Mouse (Mus musculus) cerebellum, adult 18-20 months (tissue): ENCODE measurements around the gene Lhfpl2.

Experiments used
- DNase-seq, 2 experiments: peaks; one replicate each; pipeline ENCODE4 v3.0.0; 2021

Gene Lhfpl2

DNA sequence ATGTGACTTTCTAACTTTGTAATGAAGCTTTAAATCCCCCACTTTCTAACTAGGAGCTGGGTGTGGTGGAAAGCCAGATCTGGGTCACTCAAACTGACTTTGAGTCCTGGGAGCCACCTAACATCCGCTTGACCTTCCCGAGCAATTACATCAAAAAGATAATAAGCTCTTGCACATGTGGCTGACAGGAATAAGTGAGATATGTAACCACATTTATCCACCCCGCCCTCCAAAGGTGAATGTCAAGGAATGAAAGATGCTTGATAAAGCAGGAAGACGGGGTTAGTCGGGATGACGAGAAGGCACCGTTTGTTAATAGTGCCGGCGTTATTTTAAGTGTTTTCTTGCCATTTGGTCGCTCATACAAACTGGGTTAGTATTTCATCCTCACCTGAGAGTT lies 41.5 kb downstream of the Lhfpl2 start:
- DNase-seq: no peak

DNA sequence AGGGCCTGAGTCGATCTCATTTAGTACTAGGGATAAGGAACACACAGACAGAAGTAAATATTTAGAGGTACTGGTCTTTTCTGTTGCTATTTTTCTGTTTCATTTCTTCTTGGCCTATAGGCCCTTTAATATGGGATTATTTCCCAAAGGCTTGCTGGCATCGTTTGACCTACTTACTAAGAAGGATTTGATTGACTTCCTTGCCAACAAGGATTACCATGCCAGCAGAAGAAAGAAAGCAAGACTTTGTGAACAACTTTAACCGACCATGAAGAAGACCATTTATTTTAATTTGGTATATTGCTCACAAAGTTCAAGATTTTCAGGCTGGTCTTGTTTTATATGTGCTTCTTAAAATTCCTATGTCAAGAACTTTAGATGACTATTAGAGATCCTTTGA lies 42.8 kb downstream of the Lhfpl2 start:
- DNase-seq: no peak

DNA sequence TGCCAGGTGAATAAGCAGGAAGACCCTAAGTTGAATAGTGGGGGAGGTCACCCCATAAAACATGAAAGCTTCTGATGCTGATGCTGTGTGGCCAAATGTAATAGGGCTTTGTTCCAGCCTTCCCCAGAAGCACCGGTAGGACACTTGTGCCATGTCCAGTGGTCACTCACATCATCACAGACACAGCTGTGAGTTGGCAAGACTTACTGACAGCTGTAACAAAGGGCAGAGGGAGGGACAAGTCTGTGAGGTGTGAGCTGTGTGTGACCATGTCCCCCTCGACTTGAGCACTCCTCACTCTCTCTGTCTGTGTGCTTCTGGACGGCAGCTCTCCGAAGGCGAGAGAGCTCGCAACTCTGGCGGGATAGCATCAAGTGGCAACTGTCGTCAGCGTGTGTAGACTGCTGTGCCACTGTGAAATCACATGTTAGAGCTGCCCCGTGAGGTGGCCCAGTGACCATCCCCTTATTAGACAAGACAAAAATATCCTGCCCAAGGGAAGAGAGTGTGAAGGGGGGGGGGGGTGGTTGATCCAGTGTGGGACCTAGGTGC lies 43.5 kb downstream of the Lhfpl2 start:
- no peak for DNase-seq

DNA sequence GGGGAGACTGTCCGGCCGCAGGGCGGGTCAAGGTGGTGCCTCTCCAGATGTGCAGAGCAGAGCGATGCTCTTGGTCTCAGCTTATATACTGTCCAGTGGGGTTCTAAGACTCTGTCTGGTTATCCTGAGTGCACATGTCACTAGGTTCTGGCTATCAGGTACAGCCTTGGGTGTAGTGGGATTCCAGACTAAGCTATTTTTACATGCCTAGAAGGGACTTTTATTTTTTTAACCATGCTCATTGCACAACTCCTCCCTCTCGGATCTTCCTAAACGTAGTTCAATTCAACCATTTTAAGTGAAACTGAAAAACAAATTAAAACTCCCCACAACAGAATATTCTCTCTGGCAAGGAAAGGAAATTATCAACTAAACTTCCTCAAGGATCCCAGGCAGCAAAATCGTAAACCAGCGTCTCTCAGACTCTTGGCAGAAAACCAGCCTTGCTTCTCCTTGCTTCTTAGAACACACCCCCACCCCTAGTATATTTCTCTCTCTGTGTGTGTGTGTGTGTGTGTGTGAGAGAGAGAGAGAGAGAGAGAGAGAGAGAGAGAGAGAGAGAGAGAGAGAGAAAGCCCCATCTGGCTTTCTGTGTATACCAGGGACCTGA lies 47.4 kb downstream of the Lhfpl2 start:
- no peak for DNase-seq

DNA sequence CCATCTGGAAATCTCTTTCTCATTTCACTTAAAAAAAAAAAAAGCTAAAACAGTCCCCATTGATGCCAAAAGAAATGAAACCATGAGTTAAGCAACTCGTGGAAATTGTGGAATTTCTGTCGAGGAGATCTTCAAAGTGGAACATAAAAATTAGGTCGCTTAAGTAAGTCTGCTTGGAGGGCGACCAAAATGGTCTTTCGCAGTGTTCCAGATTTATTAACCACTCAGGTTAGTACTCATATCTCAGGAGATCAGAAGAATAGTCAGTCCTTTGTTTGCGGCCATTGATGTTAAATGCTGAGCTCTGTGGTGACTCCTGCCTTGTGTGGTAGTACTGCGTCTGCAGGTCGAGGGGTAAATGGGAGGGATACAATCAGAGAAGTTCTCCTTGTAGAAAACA lies 48.8 kb downstream of the Lhfpl2 start:
- no peak for DNase-seq

DNA sequence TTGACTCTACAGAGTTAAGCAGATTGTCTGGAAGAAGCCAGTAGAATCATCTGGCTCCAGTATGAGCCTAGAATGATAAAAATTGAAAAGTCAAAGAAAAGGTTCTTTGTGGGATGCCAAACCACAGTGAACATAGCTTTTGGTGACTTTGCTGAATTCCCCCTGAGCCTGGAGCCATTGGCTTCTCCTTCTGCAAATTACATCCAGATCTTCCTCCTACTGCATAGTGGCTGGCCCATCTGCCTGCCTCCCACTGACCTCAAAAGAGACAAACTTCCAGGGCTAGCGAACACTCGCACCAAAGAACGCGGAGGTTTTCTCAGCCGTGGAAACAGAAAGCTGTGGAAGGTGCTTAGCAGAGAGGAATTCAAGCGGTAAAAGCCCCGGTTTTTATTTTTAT lies 49.4 kb downstream of the Lhfpl2 start:
- no peak for DNase-seq

DNA sequence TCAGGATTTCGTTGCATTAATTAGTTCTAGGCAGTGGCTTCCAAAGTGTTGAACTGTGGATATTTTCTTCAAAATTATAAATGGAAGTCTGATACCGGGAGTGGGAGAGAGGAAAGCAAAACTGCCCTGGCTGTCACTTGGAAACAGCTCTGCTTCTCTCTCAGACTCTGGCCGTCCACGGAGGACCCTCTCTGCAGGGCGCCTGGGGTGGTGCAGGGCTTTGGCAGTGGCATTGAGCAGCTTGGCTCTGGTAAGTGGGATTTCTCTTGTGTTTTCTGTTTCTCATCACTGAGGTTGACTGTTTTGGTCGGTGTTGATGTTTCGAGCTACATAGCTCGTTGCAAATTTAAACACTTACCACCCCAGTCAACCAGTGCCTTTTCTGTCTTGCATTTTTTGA lies 53.0 kb downstream of the Lhfpl2 start:
- no peak for DNase-seq

DNA sequence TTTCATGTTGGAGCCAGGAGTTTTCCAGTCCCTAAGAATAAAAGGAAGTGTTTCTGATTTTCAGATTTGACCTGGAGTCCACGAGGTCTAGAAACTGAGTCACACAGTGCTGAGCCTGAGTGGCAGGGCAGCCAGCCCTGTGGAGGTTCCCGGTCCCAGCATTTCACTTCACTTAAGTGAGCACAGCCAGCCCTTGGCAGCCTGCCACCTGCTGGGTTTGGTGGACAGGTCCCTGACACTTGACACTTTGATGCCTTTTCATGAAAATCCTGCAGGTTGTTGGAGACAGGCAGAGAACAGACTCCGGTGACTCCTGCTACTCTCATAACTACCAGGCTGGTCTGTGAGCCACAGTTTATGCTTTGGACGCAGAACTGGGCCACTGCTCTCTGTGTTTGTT lies 57.9 kb downstream of the Lhfpl2 start:
- DNase-seq: peak; percentile 10 to 20

DNA sequence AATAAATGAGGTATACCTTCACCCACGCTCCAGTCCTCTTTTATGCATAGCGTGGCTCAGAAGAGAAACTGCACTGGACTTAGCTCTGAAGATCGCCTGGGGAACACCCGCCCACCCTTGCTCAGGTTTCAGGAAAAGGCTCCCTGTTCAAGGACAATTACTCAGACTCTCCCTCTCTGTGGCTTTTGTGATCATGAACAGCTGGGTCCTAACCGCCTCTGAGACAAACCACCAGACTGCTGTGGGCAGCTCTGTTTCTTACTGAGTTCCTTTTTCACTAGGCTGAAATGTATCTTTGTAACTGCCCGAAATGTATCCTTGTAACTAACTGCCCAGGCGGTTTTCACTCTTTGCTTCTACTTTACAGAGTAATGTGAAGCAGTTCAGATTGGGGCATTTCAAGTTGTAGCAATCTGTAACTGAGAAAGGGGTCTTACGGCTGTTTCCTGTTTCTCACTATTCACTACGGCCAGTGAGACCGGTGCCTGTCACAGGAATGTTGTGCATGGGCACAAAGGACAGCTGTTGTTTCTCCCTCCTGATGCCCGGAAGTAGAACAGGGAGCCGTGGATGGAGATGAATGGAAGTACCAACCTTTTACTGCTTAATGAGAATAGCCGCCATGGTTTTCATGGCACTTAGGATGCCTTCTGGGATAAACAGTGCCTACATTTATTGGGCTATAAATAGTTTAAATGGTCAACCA lies 59.3 kb downstream of the Lhfpl2 start:
- DNase-seq: no peak

DNA sequence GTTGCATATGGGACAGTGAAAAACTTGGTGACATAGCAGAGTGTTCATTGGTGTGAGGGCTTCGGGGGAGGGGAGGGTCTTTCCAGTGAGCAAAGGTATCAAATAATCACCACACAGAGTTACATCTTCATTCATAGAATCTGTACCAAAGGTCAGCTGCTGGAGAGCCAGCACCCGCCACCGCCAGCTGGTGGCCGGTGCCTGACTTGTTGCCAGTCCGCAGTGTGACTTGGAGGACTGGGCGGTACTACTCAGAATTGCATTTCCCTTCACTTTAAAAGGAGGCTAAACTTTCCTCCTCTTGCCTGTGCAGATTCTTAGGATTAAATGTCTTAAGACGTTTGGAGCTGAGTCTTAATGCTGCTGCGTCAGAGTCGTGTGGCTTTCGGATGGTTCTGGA lies 59.9 kb downstream of the Lhfpl2 start:
- no peak for DNase-seq

DNA sequence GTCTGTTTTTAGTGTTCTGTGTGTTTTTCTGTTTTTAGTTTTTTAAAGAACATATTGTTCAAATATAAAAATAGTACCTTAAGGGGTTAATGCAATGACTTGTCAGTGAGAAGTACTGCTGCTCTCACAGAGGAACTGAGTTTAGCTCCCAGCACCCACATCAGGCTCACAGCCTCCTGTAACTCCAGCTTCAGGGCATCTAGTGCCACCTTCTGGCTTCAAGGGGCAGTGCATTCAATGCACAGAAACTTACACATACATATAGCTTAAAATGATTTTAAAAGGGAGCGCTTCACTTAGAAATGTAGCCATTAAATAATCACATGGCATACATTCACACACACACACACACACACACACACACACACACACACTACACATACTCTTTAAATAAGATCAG lies 60.5 kb downstream of the Lhfpl2 start:
- no peak for DNase-seq

DNA sequence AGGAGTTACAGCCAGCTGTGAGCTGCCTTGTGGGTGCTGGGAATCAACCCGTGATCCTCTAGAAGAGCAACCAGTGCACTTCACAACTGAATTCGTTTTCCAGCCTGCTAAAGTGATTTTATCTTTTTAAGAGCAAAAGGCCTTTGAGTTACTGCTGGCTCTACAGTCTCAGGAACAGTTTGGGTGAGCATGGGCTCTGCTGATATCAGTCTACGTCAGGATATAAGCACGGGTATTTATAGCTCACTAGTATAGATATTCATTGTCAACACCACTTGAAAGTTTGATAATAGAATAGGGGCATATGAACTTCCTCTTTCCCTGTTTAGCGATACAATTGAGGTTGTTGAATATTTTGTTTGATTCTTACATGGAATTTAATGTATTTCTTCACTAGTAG lies 61.7 kb downstream of the Lhfpl2 start:
- no peak for DNase-seq

DNA sequence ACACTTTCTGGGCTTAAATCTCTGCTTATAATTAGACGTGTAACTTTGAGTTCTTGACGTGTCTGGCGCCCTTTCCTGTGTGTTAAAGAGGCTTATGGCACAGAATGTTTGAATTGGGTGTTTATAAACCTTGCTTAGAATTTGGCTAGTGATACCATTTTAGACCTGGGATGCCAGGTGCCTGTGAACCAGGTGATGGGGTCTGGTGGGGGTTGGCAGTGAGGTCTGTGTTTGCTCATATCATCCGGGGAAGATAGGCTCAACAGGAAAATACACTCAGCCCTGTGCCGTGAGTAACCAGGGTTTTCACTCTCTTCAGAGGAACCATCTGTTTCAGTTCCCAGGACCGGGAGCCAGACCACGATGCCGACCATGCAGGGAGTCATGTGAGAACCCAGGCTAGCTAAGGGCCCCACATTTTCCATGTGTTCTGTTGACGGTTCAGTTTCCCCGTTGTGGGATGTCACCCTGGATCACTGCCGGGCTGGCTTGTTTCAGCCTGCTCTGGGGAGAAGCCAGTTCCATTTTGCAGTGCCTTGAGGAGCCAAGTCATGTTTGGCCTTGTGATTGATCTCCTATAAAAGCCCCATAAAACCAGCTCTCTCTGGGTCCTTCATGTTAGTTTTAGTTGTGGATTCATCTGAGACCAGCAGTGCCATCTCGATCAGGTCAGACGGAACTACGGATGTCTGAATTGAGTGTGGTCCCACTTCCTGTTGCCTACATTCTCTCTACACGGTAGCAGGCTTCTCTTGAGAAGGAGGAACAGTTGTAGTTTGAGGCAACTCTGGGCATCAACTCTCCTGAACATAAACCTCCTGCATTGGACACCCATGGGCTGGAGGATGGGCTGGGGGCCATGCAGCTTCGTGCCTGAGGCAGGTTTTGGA lies 65.4 kb downstream of the Lhfpl2 start:
- peak; percentile 14 to 20 for DNase-seq

DNA sequence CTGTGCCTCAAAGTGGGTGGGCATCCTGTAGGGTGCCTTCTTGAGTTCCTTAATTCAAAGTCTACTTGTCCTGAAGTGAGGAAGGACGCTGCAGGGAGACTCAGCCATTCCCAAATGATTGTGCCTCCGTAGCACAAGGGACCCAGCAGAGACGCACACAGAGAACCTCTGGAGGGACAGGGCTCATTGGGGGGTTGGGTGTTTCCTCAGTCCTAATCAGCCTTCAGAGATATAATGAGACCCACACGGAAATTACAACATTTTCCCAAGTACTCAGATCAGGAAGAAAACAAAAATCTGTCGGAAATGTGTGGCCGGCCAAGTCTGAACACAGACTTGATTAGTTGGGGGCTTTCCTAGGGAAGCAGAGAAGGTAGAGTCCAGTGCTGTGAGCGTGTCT lies 72.8 kb downstream of the Lhfpl2 start:
- DNase-seq: no peak

DNA sequence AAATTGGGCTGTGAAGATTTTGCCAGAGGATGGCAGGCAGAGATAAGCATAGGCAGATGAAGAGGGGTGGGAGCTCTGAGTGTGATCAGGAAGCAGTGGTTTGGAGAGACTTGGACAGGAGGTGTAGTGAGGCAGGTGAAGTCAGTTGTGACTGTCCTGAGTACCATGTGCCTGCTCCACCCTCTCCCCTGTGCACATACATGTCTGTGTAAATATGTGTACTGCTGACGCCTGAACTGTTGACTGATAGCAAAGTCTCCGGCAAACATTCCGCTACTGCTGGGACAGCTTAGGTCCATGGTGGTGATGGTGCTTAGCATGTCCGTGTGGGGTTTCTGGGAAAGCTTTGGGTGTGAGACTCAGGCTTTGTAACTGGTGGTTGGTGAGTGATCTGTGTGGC lies 73.5 kb downstream of the Lhfpl2 start:
- no peak for DNase-seq

DNA sequence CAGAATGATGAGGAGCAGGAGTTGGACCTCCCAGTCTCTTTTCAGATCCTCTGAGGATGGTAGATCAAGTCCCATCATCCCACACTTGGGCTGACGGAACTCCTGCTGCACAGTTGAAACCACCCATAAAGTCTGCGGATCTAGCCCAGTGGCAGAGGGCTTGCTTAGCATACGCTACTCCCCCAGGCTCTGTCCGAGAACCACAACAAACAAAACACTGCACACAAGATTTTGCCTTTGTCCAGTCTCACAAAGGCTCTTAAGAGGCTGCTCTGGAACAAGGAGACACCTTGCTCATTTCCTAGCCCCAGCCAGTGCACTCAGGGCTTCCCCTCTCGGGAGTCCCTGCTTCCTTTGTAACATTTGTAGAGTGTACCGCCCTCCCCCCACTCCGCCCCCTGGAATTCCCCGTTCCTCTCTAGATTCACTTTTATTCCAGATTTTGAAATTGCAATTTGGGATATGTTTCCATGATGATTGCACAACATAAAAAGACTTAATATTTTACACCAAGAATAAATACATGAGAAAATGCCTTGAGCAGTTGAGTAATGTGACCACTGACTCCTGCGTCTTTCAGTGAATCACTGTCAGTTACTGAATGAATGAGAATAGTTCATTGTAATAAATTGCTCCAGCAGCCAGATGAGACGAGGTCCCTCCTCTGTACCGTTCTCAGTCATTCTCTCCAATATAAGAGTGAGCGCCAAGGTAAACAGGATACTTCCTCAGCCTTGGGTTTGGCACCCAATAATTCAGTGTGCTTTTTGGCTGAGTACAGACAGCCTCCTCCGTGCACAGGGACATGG lies 74.8 kb downstream of the Lhfpl2 start:
- DNase-seq: no peak

DNA sequence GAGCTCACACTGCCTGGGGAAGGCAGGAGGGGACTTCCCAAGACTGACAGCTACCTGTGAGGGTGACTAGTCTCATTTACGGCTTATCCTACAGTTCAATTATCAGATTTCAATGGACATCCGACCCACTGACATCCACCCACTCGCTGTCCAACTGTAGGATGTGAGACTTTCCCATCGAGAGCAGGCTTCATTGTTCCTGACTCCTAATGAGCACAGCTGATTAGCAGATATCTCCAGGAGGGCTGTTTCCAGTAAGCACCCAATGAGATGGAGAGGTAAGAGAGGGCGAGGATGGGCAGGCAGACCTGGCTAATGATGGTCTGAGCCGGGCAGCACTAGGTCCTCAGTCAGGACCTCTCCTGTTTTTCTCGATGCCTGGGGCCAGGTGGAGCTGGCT lies 77.0 kb downstream of the Lhfpl2 start:
- DNase-seq: no peak

DNA sequence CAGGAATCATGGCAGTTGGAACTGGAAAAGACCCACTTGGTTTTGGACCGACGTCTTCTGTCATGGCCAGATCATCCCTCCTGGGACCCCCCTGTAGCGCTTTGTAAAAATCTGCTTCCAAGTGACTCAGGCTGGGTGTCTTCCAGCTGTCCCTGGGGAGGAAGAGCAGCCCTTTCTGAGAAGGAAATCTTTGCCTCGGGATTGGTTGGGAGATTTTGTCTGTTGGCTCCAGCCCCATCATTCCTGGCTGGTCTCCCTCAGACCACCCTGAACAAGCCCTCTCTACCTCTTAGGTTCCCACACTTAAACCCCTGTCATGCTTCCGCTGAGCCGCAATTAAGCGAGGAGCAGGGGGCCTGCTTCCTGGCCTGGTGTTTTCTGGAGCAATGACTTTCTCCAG lies 77.6 kb downstream of the Lhfpl2 start:
- no peak for DNase-seq

DNA sequence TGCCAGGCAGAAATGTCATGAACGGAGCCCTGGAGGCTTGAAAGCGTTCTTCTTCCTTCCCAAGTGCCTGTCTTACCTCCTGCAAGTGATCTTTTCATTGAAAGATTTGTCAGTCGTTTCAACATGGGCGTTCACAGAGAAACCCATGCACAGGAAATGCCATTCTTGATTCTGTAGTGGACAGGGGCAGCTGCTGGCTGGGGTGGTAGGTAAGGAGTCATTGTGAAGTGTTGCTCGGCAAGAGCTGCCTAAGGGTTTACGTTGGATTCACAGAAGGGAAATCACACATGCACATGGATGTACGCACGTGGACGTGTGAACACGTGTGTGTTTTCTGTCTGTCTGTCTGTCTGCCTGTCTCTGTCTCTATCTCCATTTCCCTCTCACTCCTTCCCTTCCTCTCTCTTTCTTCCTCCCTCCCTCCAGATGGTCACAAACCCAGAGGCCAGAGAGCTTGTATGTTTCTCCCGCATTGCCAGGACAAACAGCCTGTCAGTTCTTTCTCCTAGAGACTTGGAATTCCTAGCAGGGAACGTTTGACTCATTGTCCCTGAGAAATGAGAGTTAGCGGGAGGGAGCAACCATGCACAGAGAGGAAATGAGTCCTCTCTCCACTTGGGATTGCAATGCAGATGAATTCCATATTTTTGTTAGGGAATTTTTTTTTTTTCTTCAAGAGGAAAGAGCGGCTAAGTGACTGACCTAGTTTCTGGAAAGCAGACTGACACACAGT lies 82.3 kb downstream of the Lhfpl2 start:
- DNase-seq: no peak

DNA sequence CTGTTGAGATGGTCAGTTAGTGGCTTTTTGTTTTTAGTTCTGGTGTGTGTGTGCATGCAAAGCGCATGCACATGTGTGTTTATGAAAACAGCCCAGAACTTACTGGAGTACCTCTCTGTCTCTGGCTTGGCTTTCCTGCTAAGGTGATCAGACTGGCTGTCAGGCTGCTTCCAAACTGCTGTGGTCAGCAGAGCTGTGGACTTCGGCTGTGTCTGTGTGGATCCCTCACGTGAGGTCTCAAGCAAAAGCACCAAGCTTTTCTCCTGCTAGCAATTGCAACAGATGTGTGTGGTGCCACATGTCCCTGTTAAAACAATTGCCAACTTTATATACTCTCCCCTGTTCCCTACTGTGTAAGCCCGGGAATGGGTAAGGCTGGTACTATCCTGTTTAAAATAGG lies 82.8 kb downstream of the Lhfpl2 start:
- no peak for DNase-seq

DNA sequence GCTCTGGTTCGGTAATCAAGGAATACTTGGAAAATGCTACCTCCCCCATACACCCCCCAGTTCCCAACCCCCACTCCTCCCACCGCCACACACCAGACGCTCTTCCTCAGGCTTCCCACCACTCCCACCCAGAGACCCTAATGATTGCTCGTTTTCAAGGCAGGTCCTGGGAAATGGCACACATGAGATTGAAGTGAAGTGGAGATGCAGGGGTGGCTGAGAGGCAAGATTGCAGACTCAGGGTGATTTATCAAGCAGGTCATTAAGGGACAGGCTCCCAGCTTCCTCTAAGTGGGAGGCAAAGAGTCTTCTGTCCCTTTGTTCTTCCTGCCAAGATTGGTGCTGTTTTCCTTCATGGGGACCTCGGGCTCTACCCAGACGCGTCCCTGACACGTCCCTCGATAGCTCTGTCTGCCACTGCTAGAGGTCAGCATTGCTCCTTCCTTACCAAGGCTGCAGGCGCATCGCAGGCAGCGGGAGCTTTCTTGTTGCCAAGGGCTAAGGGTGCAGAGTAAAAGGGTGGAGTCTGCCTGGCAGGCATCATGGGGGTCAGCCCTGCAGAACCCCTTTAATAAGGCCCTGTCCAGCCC lies 85.6 kb downstream of the Lhfpl2 start:
- DNase-seq: peak; percentile 29 to 47

DNA sequence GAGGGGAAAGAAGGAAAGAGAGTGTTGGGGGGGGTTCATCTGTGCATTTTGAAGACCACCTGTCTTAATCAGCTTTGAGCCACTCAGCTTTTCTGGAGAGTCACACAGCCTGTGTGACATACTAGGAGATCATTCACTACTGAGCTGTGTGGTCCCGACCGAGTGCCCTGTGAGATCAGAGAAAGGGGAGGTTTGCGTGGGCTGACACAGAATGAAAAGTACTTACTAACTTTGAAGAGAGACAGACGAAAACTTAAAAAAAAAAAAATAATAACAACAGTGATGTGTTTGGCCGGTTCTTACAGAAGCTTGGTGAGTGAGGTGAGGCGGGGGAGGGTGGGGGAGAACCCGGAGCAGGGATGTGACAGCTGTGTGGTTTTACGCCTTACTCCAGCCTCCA lies 86.9 kb downstream of the Lhfpl2 start:
- DNase-seq: no peak
